Mouse (Mus musculus): ENCODE data around the gene Cfap44.
"Not testable (repeated sequence)": the region's sequence is repeated elsewhere in the genome, so short reads cannot be mapped to it uniquely, and the experiment has no call there.

Cfap44 gene

GRCm38 (mm10) chr16:44410176-44410575, 15.6 kb downstream of the Cfap44 start:
- no peak overlapping the region for H3K4me3 ChIP-seq (replicated peaks; ENCODE audit: low read length)
- H3K4me1 ChIP-seq (replicated peaks; ENCODE audit: low read depth, low read length), result no peaks in the 10 kb centered on the region
- H3K27me3 ChIP-seq (ENCODE audit: insufficient read depth, low read length), result peaks cover 7% of the 10 kb centered on the region
- TF ChIP-seq POU5F1 (IDR thresholded peaks at IDR 0.05; ENCODE audit: borderline replicate concordance, low read length) (no peak), NANOG (IDR thresholded peaks at IDR 0.05; ENCODE audit: borderline replicate concordance, low read length) (no peak), CTCF (conservative IDR thresholded peaks at IDR 0.05; ENCODE audit: low read length) (no peak)
- H3K36me3 ChIP-seq (ENCODE audit: insufficient read depth, low read length), result no peaks in the 10 kb centered on the region
- H3K9me3 ChIP-seq (ENCODE audit: low read length), result no peaks in the 10 kb centered on the region

DNA sequence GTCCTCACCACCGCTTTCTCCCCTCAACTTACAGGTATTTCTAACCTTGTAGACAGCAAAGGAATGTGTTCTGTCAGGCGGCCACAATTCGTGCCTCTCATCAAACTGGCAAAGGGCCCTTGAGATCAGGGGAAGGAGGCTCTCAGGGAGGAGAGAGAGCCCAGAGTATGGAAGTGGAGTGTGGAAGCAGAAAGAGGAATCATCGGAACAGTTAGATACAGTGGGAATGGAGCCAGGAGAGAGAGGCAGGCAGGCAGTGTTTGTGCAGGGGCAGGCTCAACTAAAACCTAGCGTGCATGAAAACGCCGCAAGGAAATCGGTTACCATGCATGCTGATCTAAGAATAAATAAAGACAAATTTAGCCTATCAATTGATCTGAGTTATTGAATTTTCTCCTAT, 23.0 kb downstream of the Cfap44 start:
- no peak overlapping the region for H3K4me3 ChIP-seq (replicated peaks; ENCODE audit: low read length)
- 0 out of 2 replicates have a peak, but pooled peaks cover 4% of the 10 kb centered on the region for H3K9me3 ChIP-seq (ENCODE audit: low read length)
- peaks cover 5% of the 10 kb centered on the region for H3K27me3 ChIP-seq (ENCODE audit: insufficient read depth, low read length)
- TF ChIP-seq CTCF (conservative IDR thresholded peaks at IDR 0.05; ENCODE audit: low read length) (no peak), POU5F1 (IDR thresholded peaks at IDR 0.05; ENCODE audit: borderline replicate concordance, low read length) (no peak)
- no peaks in the 10 kb centered on the region for H3K4me1 ChIP-seq (replicated peaks; ENCODE audit: low read depth, low read length)
- H3K36me3 ChIP-seq (ENCODE audit: insufficient read depth, low read length), result no peaks in the 10 kb centered on the region

- H3K4me3 ChIP-seq (replicated peaks; ENCODE audit: low read length), result no peak overlapping the region
- H3K9me3 ChIP-seq (ENCODE audit: low read length), result 0 out of 2 replicates have a peak, but pooled peaks cover 4% of the 10 kb centered on the region
- H3K36me3 ChIP-seq (ENCODE audit: insufficient read depth, low read length), result no peaks in the 10 kb centered on the region
- no peaks in the 10 kb centered on the region for H3K4me1 ChIP-seq (replicated peaks; ENCODE audit: low read depth, low read length)
- TF ChIP-seq NANOG (IDR thresholded peaks at IDR 0.05; ENCODE audit: borderline replicate concordance, low read length), result no peak
- no peak for TF ChIP-seq CTCF (conservative IDR thresholded peaks at IDR 0.05; ENCODE audit: low read length)
- no peak for TF ChIP-seq POU5F1 (IDR thresholded peaks at IDR 0.05; ENCODE audit: borderline replicate concordance, low read length)
- no peaks in the 10 kb centered on the region for H3K27me3 ChIP-seq (ENCODE audit: insufficient read depth, low read length)
Measured at GRCm38 (mm10) chr16:44421735-44422134, 27.1 kb downstream of the Cfap44 start.

DNA sequence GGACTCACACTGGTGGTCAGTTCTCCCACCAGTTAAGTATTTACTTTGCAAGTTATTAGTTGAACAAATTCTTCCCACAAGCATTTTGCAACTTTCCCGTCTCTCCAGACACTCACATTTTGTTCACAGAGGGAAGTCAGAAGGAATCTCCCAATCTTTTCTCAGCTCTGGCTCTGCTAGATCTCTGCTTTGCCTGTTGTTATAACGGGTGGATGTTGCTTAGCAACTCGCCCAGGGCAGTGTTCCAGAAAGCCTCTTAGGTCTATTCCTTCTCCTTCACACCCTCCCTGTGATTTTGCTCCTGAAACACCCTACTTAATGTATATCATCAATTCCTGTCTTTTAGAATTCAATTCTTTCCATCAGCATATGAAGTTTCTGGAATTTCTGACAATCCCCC, 28.9 kb downstream of the Cfap44 start:
- Histone ChIP-seq H3K9me3 (ENCODE audit: low read length) (0 out of 2 replicates have a peak, but pooled peaks cover 4% of the 10 kb centered on the region), H3K4me3 (replicated peaks; ENCODE audit: low read length) (no peak overlapping the region), H3K27me3 (ENCODE audit: insufficient read depth, low read length) (no peaks in the 10 kb centered on the region), H3K36me3 (ENCODE audit: insufficient read depth, low read length) (no peaks in the 10 kb centered on the region), H3K4me1 (replicated peaks; ENCODE audit: low read depth, low read length) (no peaks in the 10 kb centered on the region)
- no peak for TF ChIP-seq POU5F1 (IDR thresholded peaks at IDR 0.05; ENCODE audit: borderline replicate concordance, low read length)

DNA sequence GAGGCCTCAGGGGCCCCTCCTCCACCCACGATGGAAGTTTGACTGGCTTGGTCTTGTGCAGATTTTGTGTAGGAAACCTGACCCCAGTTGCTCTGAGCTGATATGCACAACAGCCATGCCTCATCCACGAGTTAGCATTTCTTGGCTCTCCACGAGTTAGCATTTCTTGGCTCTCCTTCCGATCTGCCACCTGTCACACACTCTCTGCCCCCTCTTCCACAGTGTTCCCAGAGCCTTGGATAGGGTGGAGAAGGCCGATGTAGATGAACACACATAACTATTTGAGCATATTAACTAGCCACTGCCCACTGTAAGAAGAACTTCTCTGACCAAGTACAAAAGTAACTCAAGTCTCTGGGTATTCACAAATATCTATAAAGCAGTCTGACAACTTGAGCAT, 33.9 kb downstream of the Cfap44 start:
- H3K36me3 ChIP-seq (ENCODE audit: insufficient read depth, low read length), result no peaks in the 10 kb centered on the region
- H3K9me3 ChIP-seq (ENCODE audit: low read length), result no peaks in the 10 kb centered on the region
- peaks cover 16% of the 10 kb centered on the region for H3K4me1 ChIP-seq (replicated peaks; ENCODE audit: low read depth, low read length)
- no peaks in the 10 kb centered on the region for H3K27me3 ChIP-seq (ENCODE audit: insufficient read depth, low read length)
- no peak overlapping the region for H3K4me3 ChIP-seq (replicated peaks; ENCODE audit: low read length)
- TF ChIP-seq NANOG (IDR thresholded peaks at IDR 0.05; ENCODE audit: borderline replicate concordance, low read length), result no peak
- no peak for TF ChIP-seq POU5F1 (IDR thresholded peaks at IDR 0.05; ENCODE audit: borderline replicate concordance, low read length)
- TF ChIP-seq CTCF (conservative IDR thresholded peaks at IDR 0.05; ENCODE audit: low read length), result no peak

GRCm38 (mm10) chr16:44430021-44430420, 35.4 kb downstream of the Cfap44 start:
- H3K4me3 ChIP-seq (replicated peaks; ENCODE audit: low read length), result no peak overlapping the region
- TF ChIP-seq POU5F1 (IDR thresholded peaks at IDR 0.05; ENCODE audit: borderline replicate concordance, low read length), result no peak
- TF ChIP-seq NANOG (IDR thresholded peaks at IDR 0.05; ENCODE audit: borderline replicate concordance, low read length), result no peak
- TF ChIP-seq CTCF (conservative IDR thresholded peaks at IDR 0.05; ENCODE audit: low read length), result no peak
- H3K4me1 ChIP-seq (replicated peaks; ENCODE audit: low read depth, low read length), result peaks cover 16% of the 10 kb centered on the region
- H3K9me3 ChIP-seq (ENCODE audit: low read length), result no peaks in the 10 kb centered on the region
- no peaks in the 10 kb centered on the region for H3K27me3 ChIP-seq (ENCODE audit: insufficient read depth, low read length)
- H3K36me3 ChIP-seq (ENCODE audit: insufficient read depth, low read length), result no peaks in the 10 kb centered on the region

DNA sequence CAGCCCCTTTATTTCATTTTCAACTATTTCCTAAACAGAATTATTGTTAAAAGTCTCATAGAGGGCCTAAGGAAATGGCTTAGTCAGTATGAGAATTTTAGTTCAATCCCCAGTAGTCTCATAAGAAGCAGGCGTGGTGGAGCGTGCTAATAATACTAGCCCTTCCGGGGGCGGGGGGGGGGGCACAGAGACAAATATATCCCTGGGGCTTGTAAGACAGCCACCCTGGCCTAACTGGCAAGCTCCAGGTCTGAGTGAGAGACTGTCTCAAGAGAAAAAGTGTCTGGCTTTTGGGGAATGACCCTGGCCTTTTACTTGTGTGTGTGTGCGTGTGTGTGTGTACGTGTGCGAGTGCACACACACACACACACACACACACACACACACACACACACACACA, 40.3 kb downstream of the Cfap44 start:
- Histone ChIP-seq H3K36me3 (ENCODE audit: insufficient read depth, low read length) (no peaks in the 10 kb centered on the region), H3K4me1 (replicated peaks; ENCODE audit: low read depth, low read length) (peaks cover 8% of the 10 kb centered on the region), H3K27me3 (ENCODE audit: insufficient read depth, low read length) (no peaks in the 10 kb centered on the region), H3K9me3 (ENCODE audit: low read length) (peaks cover 1% of the 10 kb centered on the region; the same call in 1 of the 2 replicates), H3K4me3 (replicated peaks; ENCODE audit: low read length) (no peak overlapping the region)
- TF ChIP-seq CTCF (conservative IDR thresholded peaks at IDR 0.05; ENCODE audit: low read length), result no peak
- TF ChIP-seq POU5F1 (IDR thresholded peaks at IDR 0.05; ENCODE audit: borderline replicate concordance, low read length), result no peak
- no peak for TF ChIP-seq NANOG (IDR thresholded peaks at IDR 0.05; ENCODE audit: borderline replicate concordance, low read length)

DNA sequence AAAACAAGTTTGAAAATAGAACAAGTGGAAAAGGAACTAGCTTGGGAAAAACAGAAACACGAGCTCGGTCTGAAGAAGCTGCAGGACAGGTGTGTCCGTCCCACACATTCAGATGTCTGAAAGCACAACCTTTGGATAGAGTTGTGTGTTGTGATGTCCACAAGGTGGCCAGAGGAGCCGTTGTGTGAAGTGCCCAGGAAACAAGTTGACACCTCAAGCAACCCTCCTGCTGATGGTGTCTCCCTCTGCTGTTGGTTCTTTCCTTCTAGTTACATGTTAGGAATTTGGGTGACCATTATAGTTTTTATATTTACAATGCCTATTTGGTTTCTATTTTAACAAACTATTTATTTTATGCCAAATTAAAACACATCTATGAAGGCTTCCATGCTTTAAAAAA, 40.9 kb downstream of the Cfap44 start:
- Histone ChIP-seq H3K9me3 (ENCODE audit: low read length) (peaks cover 7% of the 10 kb centered on the region), H3K27me3 (ENCODE audit: insufficient read depth, low read length) (no peaks in the 10 kb centered on the region), H3K36me3 (ENCODE audit: insufficient read depth, low read length) (no peaks in the 10 kb centered on the region), H3K4me3 (replicated peaks; ENCODE audit: low read length) (no peak overlapping the region), H3K4me1 (replicated peaks; ENCODE audit: low read depth, low read length) (peaks cover 3% of the 10 kb centered on the region)
- TF ChIP-seq POU5F1 (IDR thresholded peaks at IDR 0.05; ENCODE audit: borderline replicate concordance, low read length) (no peak), CTCF (conservative IDR thresholded peaks at IDR 0.05; ENCODE audit: low read length) (no peak), NANOG (IDR thresholded peaks at IDR 0.05; ENCODE audit: borderline replicate concordance, low read length) (no peak)

DNA sequence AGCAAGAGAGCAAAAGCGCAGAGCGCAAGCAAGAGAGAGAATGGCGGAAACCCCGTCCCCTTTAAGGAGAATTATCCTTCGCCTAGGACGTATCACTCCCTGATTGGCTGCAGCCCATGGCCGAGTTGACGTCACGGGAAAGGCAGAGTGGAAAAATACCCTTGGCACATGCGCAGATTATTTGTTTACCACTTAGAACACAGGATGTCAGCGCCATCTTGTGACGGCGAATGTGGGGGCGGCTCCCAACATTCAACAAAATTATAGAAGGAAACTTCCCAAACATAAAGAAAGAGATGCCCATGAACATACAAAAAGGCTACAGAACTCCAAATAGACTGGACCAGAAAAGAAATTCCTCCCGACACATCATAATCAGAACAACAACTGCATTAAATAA, 47.3 kb downstream of the Cfap44 start:
- H3K9me3 ChIP-seq (ENCODE audit: low read length), result peaks cover 23% of the 10 kb centered on the region
- not testable (repeated sequence) for H3K4me3 ChIP-seq (replicated peaks; ENCODE audit: low read length); H3K27me3 ChIP-seq (ENCODE audit: insufficient read depth, low read length); H3K4me1 ChIP-seq (replicated peaks; ENCODE audit: low read depth, low read length); H3K36me3 ChIP-seq (ENCODE audit: insufficient read depth, low read length)
